Mouse (Mus musculus) embryonic facial prominence, embryonic 14.5 days (tissue): ENCODE results near the gene Srp54b. TPM values are rescaled to one million over a fixed set of nuclear protein-coding genes. Genes with fewer than 3 reads are reported as not detected.
"Not testable (repeated sequence)": the region's sequence is repeated elsewhere in the genome, so short reads cannot be mapped to it uniquely, and the experiment has no call there.

Source experiments
- ATAC-seq: fragments of 200-750 bp; cut with Nextera tagmentation; 2 replicates; pipeline ENCODE4 v1.8.0; 2017; ENCODE audit warnings: low read depth, moderate number of reproducible peaks, moderate TSS enrichment
- DNase-seq: peaks from one replicate; pipeline ENCODE4 v3.0.0-alpha.2; 2015; ENCODE audit warnings: low spot score
- H3K27ac ChIP-seq: fragments of 300-500 bp; sonication (generic); replicated peaks from 2 replicates; pipeline ENCODE4 v1.5.1; 2014; ENCODE audit warnings: low read depth, mild to moderate bottlenecking, low read length, moderate library complexity
- H3K27me3 ChIP-seq: fragments of 300-500 bp; sonication (generic); replicated peaks from 2 replicates; pipeline ENCODE4 v1.6.1; 2014; ENCODE audit warnings: low read length; ENCODE audit not compliant: control insufficient read depth, insufficient read depth
- H3K36me3 ChIP-seq: fragments of 300-500 bp; sonication (generic); 2 replicates; pipeline ENCODE4 v1.6.1; 2014; ENCODE audit warnings: low read length, mixed read lengths; ENCODE audit not compliant: control insufficient read depth, insufficient read depth
- H3K4me1 ChIP-seq: fragments of 300-500 bp; sonication (generic); 2 replicates; pipeline ENCODE4 v1.6.1; 2014; ENCODE audit warnings: antibody characterized with exemption, low read length; ENCODE audit not compliant: control insufficient read depth, insufficient read depth
- H3K4me2 ChIP-seq: fragments of 300-500 bp; sonication (generic); 2 replicates; pipeline ENCODE4 v1.6.1; 2014; ENCODE audit warnings: low read depth, mild to moderate bottlenecking, low read length, moderate library complexity, mixed read lengths
- H3K4me3 ChIP-seq: fragments of 300-500 bp; sonication (generic); 2 replicates; pipeline ENCODE4 v1.5.1; 2014; ENCODE audit warnings: low read depth, mild to moderate bottlenecking, low read length
- H3K9ac ChIP-seq: fragments of 300-500 bp; sonication (generic); 2 replicates; pipeline ENCODE4 v1.6.1; 2014; ENCODE audit warnings: low read depth, mild to moderate bottlenecking, low read length, moderate library complexity, mixed read lengths
- H3K9me3 ChIP-seq: fragments of 300-500 bp; sonication (generic); 2 replicates; pipeline ENCODE4 v1.6.1; 2016; ENCODE audit warnings: low read length; ENCODE audit not compliant: control insufficient read depth
- WGBS: fragments of 180-500 bp; shearing (Covaris S2); extraction: QIAGEN DNeasy Blood & Tissue Kit; methylation state at CpG from one replicate; pipeline ENCODE4 v1.1.7; 2014; 5-methylcytosine and 5-hydroxymethylcytosine counted together
- polyA plus RNA-seq: library from polyadenylated mRNA; unstranded; fragments of >200 nt; fragmentation: Nextera tagmentation; extraction: Ambion mirVana; gene quantifications from 2 replicates; pipeline ENCODE4 v1.2.1, GENCODE M21; 2014

Gene Srp54b
- polyA plus RNA-seq = 63.4 and 72.9 TPM in 2 replicates

GRCm38 (mm10) chr12:55154559-55155448, at the start of gene Srp54b:
Gene Srp54b (plus strand): TSS chr12:55155104.
- WGBS = no CpG with 5 or more reads among the region's 57 CpGs
- H3K9ac ChIP-seq, H3K4me2 ChIP-seq, H3K27me3 ChIP-seq, H3K36me3 ChIP-seq, H3K27ac ChIP-seq, H3K9me3 ChIP-seq, DNase-seq, H3K4me1 ChIP-seq: not testable (repeated sequence)
- ATAC-seq = peak; percentile 98
- H3K4me3 ChIP-seq = peak within 1 kb of the TSS; percentile 22; the same call in 1 of the 2 replicates

- not testable (repeated sequence) for H3K4me2 ChIP-seq, H3K9ac ChIP-seq, H3K4me3 ChIP-seq, ATAC-seq, H3K9me3 ChIP-seq, H3K27ac ChIP-seq, H3K36me3 ChIP-seq, H3K27me3 ChIP-seq, DNase-seq, H3K4me1 ChIP-seq
- no CpG with 5 or more reads among the region's 7 CpGs for WGBS
These were observed 42.3 kb upstream of the Srp54b start for GRCm38 (mm10) chr12:55112616-55113015.

GRCm38 (mm10) chr12:55124242-55124641, 30.7 kb upstream of the Srp54b start, which contains the start of gene Fam177a:
Gene Fam177a (plus strand): TSS chr12:55124469.
- peak; percentile 97 for ATAC-seq
- H3K27ac ChIP-seq, H3K27me3 ChIP-seq: not testable (repeated sequence)

GRCm38 (mm10) chr12:55124731-55125130, 30.2 kb upstream of the Srp54b start:
- ATAC-seq = peak; percentile 50
- not testable (repeated sequence) for H3K4me2 ChIP-seq, DNase-seq

More at GRCm38 (mm10) chr12:55124242-55124641, 30.7 kb upstream of the Srp54b start, which contains the start of gene Fam177a:
- not testable (repeated sequence) for H3K36me3 ChIP-seq, DNase-seq, H3K9me3 ChIP-seq, H3K4me1 ChIP-seq, H3K9ac ChIP-seq, H3K4me3 ChIP-seq, H3K4me2 ChIP-seq
- no CpG with 5 or more reads among the region's 40 CpGs for WGBS

GRCm38 (mm10) chr12:55135540-55135939, 19.4 kb upstream of the Srp54b start:
- WGBS = no CpG with 5 or more reads among the region's 6 CpGs

More at GRCm38 (mm10) chr12:55124731-55125130, 30.2 kb upstream of the Srp54b start:
- H3K27me3 ChIP-seq, H3K27ac ChIP-seq, H3K36me3 ChIP-seq, H3K4me1 ChIP-seq, H3K9ac ChIP-seq, H3K9me3 ChIP-seq, H3K4me3 ChIP-seq: not testable (repeated sequence)
- no CpG with 5 or more reads among the region's 18 CpGs for WGBS

GRCm38 (mm10) chr12:55137859-55138258, 17.0 kb upstream of the Srp54b start:
- no CpG with 5 or more reads among the region's 6 CpGs for WGBS
- H3K36me3 ChIP-seq, H3K27ac ChIP-seq, H3K4me1 ChIP-seq, H3K4me3 ChIP-seq, ATAC-seq, H3K4me2 ChIP-seq, DNase-seq, H3K27me3 ChIP-seq, H3K9ac ChIP-seq, H3K9me3 ChIP-seq: not testable (repeated sequence)

More at GRCm38 (mm10) chr12:55135540-55135939, 19.4 kb upstream of the Srp54b start:
- H3K27me3 ChIP-seq, H3K4me3 ChIP-seq, H3K27ac ChIP-seq, H3K9ac ChIP-seq, H3K9me3 ChIP-seq, H3K4me2 ChIP-seq, ATAC-seq, DNase-seq, H3K36me3 ChIP-seq, H3K4me1 ChIP-seq: not testable (repeated sequence)

GRCm38 (mm10) chr12:55155449-55155783, 512 bp downstream of the Srp54b start:
- H3K36me3 ChIP-seq, H3K4me2 ChIP-seq, H3K27ac ChIP-seq, H3K9ac ChIP-seq, H3K4me1 ChIP-seq, H3K9me3 ChIP-seq, H3K27me3 ChIP-seq, DNase-seq: not testable (repeated sequence)
- H3K4me3 ChIP-seq = peak overlapping the region; percentile 22; the same call in 1 of the 2 replicates
- 0% methylated on average over 7 of the region's 24 CpGs for WGBS
- ATAC-seq = peak; percentile 33

GRCm38 (mm10) chr12:55167034-55167557, 12.2 kb downstream of the Srp54b start:
- not testable (repeated sequence) for H3K4me1 ChIP-seq, H3K27me3 ChIP-seq, H3K4me3 ChIP-seq, H3K4me2 ChIP-seq, ATAC-seq, H3K27ac ChIP-seq, DNase-seq, H3K9me3 ChIP-seq, H3K36me3 ChIP-seq, H3K9ac ChIP-seq
- no CpG with 5 or more reads among the region's 7 CpGs for WGBS
